Mouse (Mus musculus) MEL (cell line): ENCODE measurements at regions not wholly inside any gene's neighbourhood (a gene's known extent, or its start where the extent isn't known, plus 50 kb on each side); places are given as distances from the start of the nearest gene placed in this dataset.

Source experiments
- DNase-seq: peaks from one replicate; pipeline ENCODE4 v3.0.0; 2011; ENCODE audit warnings: low read depth, low spot score
- H3K27ac ChIP-seq: 2 replicates; pipeline ENCODE4 v1.5.1; 2012; ENCODE audit warnings: low read depth, mild to moderate bottlenecking, control low read depth, low read length, moderate library complexity; ENCODE audit not compliant: control insufficient read depth
- H3K27me3 ChIP-seq, 2 experiments: fragments of 150-350 bp in 1 of 2; sonication (generic) in 1 of 2; 2 replicates each; pipeline ENCODE4 v1.6.1; 2012; ENCODE audit warnings: low read length in 2 of 2, mild to moderate bottlenecking in 2 of 2, improper control_type of control experiment in 1 of 2, moderate library complexity in 1 of 2; ENCODE audit not compliant: insufficient read depth in 2 of 2, control insufficient read depth in 1 of 2
- H3K36me3 ChIP-seq, 2 experiments: 2 replicates each; pipeline ENCODE4 v1.6.1; 2012 to 2014; ENCODE audit warnings: low read length in 2 of 2, improper control_type of control experiment in 1 of 2, inconsistent platforms in 1 of 2, mild to moderate bottlenecking in 1 of 2; ENCODE audit not compliant: insufficient read depth in 2 of 2, control insufficient read depth in 1 of 2
- H3K4me1 ChIP-seq, 2 experiments: fragments of 150-350 bp in 1 of 2; sonication (generic) in 1 of 2; 2 replicates each; pipeline ENCODE4 v1.6.1; 2012; ENCODE audit warnings: low read length in 2 of 2, improper control_type of control experiment in 1 of 2, mild to moderate bottlenecking in 1 of 2; ENCODE audit not compliant: insufficient read depth in 2 of 2, control insufficient read depth in 1 of 2
- H3K4me3 ChIP-seq, 2 experiments: fragments of 150-350 bp in 1 of 2; sonication (generic) in 1 of 2; 2 replicates each; pipeline ENCODE4 v1.5.1; 2012; ENCODE audit warnings: low read depth in 2 of 2, low read length in 2 of 2, mild to moderate bottlenecking in 2 of 2, moderate library complexity in 2 of 2, control low read depth in 1 of 2, improper control_type of control experiment in 1 of 2; ENCODE audit not compliant: control insufficient read depth in 1 of 2, insufficient read depth in 1 of 2
- H3K79me2 ChIP-seq: 2 replicates; pipeline ENCODE4 v1.6.1; 2012; ENCODE audit warnings: mild to moderate bottlenecking, low read length, moderate library complexity; ENCODE audit not compliant: control insufficient read depth, poor library complexity, insufficient read depth
- H3K9ac ChIP-seq: 2 replicates; pipeline ENCODE4 v1.6.1; 2012; ENCODE audit warnings: low read depth, mild to moderate bottlenecking, control low read depth, low read length, moderate library complexity; ENCODE audit not compliant: control insufficient read depth, poor library complexity, severe bottlenecking
- H3K9me3 ChIP-seq: fragments of 150-350 bp; sonication (generic); replicated peaks from 2 replicates; pipeline ENCODE4 v1.6.1; 2012; ENCODE audit warnings: mild to moderate bottlenecking, low read length, improper control_type of control experiment, moderate library complexity; ENCODE audit not compliant: insufficient read depth
- CHD1 ChIP-seq: IDR thresholded peaks from 2 replicates; pipeline ENCODE4 v1.6.1; 2012; ENCODE audit warnings: low read depth, mild to moderate bottlenecking, inconsistent platforms, low read length, improper control_type of control experiment
- CHD2 ChIP-seq: IDR thresholded peaks from 2 replicates; pipeline ENCODE4 v1.6.1; 2011; ENCODE audit warnings: low read length, improper control_type of control experiment
- CTCF ChIP-seq, 3 experiments: IDR thresholded peaks in 2 of 3; conservative IDR thresholded peaks in 1 of 3; 2 replicates each; pipeline ENCODE4 v1.5.1; 2011 to 2012; ENCODE audit warnings: low read length in 3 of 3, low read depth in 2 of 3, mild to moderate bottlenecking in 2 of 3, improper control_type of control experiment in 1 of 3, inconsistent platforms in 1 of 3, mixed read lengths in 1 of 3, moderate library complexity in 1 of 3; ENCODE audit not compliant: control insufficient read depth in 1 of 3, insufficient read depth in 1 of 3, poor library complexity in 1 of 3, severe bottlenecking in 1 of 3
- EP300 ChIP-seq, 2 experiments: IDR thresholded peaks; 2 replicates each; pipeline ENCODE4 v1.6.1; 2011; ENCODE audit warnings: improper control_type of control experiment in 2 of 2, low read length in 2 of 2, low read depth in 1 of 2, mild to moderate bottlenecking in 1 of 2
- GABPA ChIP-seq: IDR thresholded peaks from 2 replicates; pipeline ENCODE4 v1.6.1; 2012; ENCODE audit warnings: low read depth, mild to moderate bottlenecking, inconsistent platforms, low read length, improper control_type of control experiment, moderate library complexity
- GATA1 ChIP-seq: IDR thresholded peaks from 2 replicates; pipeline ENCODE4 v1.6.1; 2011; ENCODE audit warnings: low read depth, low read length, improper control_type of control experiment
- JUND ChIP-seq: IDR thresholded peaks from 2 replicates; pipeline ENCODE4 v1.6.1; 2011; ENCODE audit warnings: low read depth, mild to moderate bottlenecking, improper control_type of control experiment, low read length
- KAT2A ChIP-seq: conservative IDR thresholded peaks from 2 replicates; pipeline ENCODE4 v1.6.1; 2012; ENCODE audit warnings: low read depth, low read length, improper control_type of control experiment, inconsistent platforms
- MAFK ChIP-seq: IDR thresholded peaks from 2 replicates; pipeline ENCODE4 v1.6.1; 2011; ENCODE audit warnings: low read depth, mild to moderate bottlenecking, low read length, improper control_type of control experiment, borderline replicate concordance
- MAX ChIP-seq: IDR thresholded peaks from 2 replicates; pipeline ENCODE4 v1.6.1; 2011; ENCODE audit warnings: low read length, improper control_type of control experiment
- MEF2A ChIP-seq: IDR thresholded peaks from 2 replicates; pipeline ENCODE4 v1.6.1; 2014; ENCODE audit warnings: low read depth, mild to moderate bottlenecking, inconsistent platforms, low read length, improper control_type of control experiment; ENCODE audit not compliant: poor library complexity, insufficient replicate concordance, severe bottlenecking; ENCODE audit errors: extremely low read depth
- MXI1 ChIP-seq: IDR thresholded peaks from 2 replicates; pipeline ENCODE4 v1.6.1; 2011; ENCODE audit warnings: mild to moderate bottlenecking, low read depth, low read length, improper control_type of control experiment
- MYB ChIP-seq: IDR thresholded peaks from 2 replicates; pipeline ENCODE4 v1.6.1; 2011; ENCODE audit warnings: mild to moderate bottlenecking, low read depth, low read length, improper control_type of control experiment
- NELFE ChIP-seq: IDR thresholded peaks from 2 replicates; pipeline ENCODE4 v1.6.1; 2011; ENCODE audit warnings: low read depth, low read length, improper control_type of control experiment
- NRF1 ChIP-seq: IDR thresholded peaks from 2 replicates; pipeline ENCODE4 v1.6.1; 2014; ENCODE audit warnings: low read depth, mild to moderate bottlenecking, inconsistent platforms, low read length, improper control_type of control experiment, moderate library complexity; ENCODE audit not compliant: poor library complexity, insufficient read depth, severe bottlenecking
- POLR2A ChIP-seq, 2 experiments: IDR thresholded peaks; 2 replicates each; pipeline ENCODE4 v1.6.1; 2011 to 2012; ENCODE audit warnings: low read length in 2 of 2, mild to moderate bottlenecking in 2 of 2, control low read depth in 1 of 2, improper control_type of control experiment in 1 of 2, low read depth in 1 of 2, moderate library complexity in 1 of 2; ENCODE audit not compliant: control insufficient read depth in 1 of 2, insufficient read depth in 1 of 2, poor library complexity in 1 of 2
- POLR2AphosphoS2 ChIP-seq: IDR thresholded peaks from 2 replicates; pipeline ENCODE4 v1.6.1; 2011; ENCODE audit warnings: low read length, improper control_type of control experiment
- SIN3A ChIP-seq: IDR thresholded peaks from 2 replicates; pipeline ENCODE4 v1.6.1; 2012; ENCODE audit warnings: low read length, improper control_type of control experiment, inconsistent platforms
- SMC3 ChIP-seq: IDR thresholded peaks from 2 replicates; pipeline ENCODE4 v1.6.1; 2011; ENCODE audit warnings: low read depth, low read length, improper control_type of control experiment
- TCF12 ChIP-seq: IDR thresholded peaks from 2 replicates; pipeline ENCODE4 v1.6.1; 2014; ENCODE audit warnings: low read depth, mild to moderate bottlenecking, inconsistent platforms, low read length, improper control_type of control experiment, moderate library complexity
- USF2 ChIP-seq, 2 experiments: IDR thresholded peaks; 2 replicates each; pipeline ENCODE4 v1.6.1; 2011 to 2012; ENCODE audit warnings: improper control_type of control experiment in 2 of 2, low read length in 2 of 2, borderline replicate concordance in 1 of 2, inconsistent platforms in 1 of 2, low read depth in 1 of 2, mild to moderate bottlenecking in 1 of 2; ENCODE audit not compliant: insufficient read depth in 1 of 2
- ZC3H11A ChIP-seq: IDR thresholded peaks from 2 replicates; pipeline ENCODE4 v1.6.1; 2012; ENCODE audit warnings: low read depth, mild to moderate bottlenecking, inconsistent platforms, low read length, improper control_type of control experiment
- ZKSCAN1 ChIP-seq: IDR thresholded peaks from 2 replicates; pipeline ENCODE4 v1.6.1; 2012; ENCODE audit warnings: low read depth, mild to moderate bottlenecking, inconsistent platforms, low read length, improper control_type of control experiment, moderate library complexity
- ZMIZ1 ChIP-seq: IDR thresholded peaks from 2 replicates; pipeline ENCODE4 v1.6.1; 2012; ENCODE audit warnings: low read depth, mild to moderate bottlenecking, inconsistent platforms, low read length, improper control_type of control experiment, moderate library complexity
- ZNF384 ChIP-seq: IDR thresholded peaks from 2 replicates; pipeline ENCODE4 v1.6.1; 2012; ENCODE audit warnings: low read depth, mild to moderate bottlenecking, inconsistent platforms, low read length, improper control_type of control experiment

DNA sequence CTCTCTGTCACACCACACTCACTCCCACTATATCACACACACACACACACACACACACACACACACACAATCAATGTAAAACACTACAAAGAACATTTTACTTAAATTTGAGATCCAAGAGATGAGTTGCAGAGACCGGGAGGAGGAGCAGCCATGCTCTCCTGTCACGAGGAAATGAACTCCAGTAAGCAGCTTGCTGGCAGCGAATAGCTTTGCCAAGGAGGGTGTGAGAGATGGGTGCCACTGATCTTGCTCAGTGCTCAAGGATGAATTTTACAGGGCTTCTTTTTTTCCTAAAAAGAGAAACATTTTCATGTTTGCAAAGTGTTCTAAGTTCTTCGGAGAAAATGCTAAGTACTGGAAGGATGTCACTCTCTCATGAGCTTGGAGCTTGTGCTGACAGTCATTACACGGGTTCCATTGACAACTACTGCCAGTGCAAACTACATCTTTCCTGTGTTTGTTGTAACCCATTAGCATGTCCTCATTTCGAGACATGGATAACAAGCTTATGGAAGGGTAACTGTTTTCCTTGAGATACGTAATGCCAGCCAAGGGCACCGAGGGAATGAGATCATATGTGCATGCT, 151.0 kb upstream of the Gm9833 start:
- Histone ChIP-seq H3K9me3 (no peaks in the 10 kb centered on the region), H3K4me1 (no peaks in the 10 kb centered on the region), H3K27me3 (no peaks in the 10 kb centered on the region), H3K4me3 (no peak overlapping the region), H3K9ac (no peak overlapping the region), H3K79me2 (no peaks in the 10 kb centered on the region), H3K27ac (no peak overlapping the region), H3K36me3 (no peaks in the 10 kb centered on the region)
- DNase-seq: no peak
- no peak for TF ChIP-seq ZNF384
- TF ChIP-seq POLR2A (IDR thresholded peaks at IDR 0.05; ENCODE audit: control insufficient read depth in 1 of 2, insufficient read depth in 1 of 2, low read depth in 1 of 2, low read length in 2 of 2, poor library complexity in 1 of 2): no peak
- no peak for TF ChIP-seq MEF2A
- TF ChIP-seq NELFE: no peak
- no peak for TF ChIP-seq USF2 (IDR thresholded peaks at IDR 0.05; ENCODE audit: borderline replicate concordance in 1 of 2, insufficient read depth in 1 of 2, low read depth in 1 of 2, low read length in 2 of 2)
- no peak for TF ChIP-seq ZMIZ1
- no peak for TF ChIP-seq TCF12
- TF ChIP-seq SIN3A: no peak
- TF ChIP-seq MAFK: no peak
- TF ChIP-seq SMC3: no peak
- TF ChIP-seq ZKSCAN1: no peak
- TF ChIP-seq GATA1: no peak
- no peak for TF ChIP-seq MYB
- no peak for TF ChIP-seq GABPA
- no peak for TF ChIP-seq CHD2
- no peak for TF ChIP-seq POLR2AphosphoS2
- no peak for TF ChIP-seq MAX
- TF ChIP-seq CTCF (IDR thresholded peaks at IDR 0.05 in 2 of 3, conservative IDR thresholded peaks at IDR 0.05 in 1 of 3; ENCODE audit: control insufficient read depth in 1 of 3, insufficient read depth in 1 of 3, low read depth in 2 of 3, low read length in 3 of 3, poor library complexity in 1 of 3, severe bottlenecking in 1 of 3): no peak
- TF ChIP-seq NRF1: no peak

- no peak overlapping the region for H3K9ac ChIP-seq
- no peaks in the 10 kb centered on the region for H3K27me3 ChIP-seq
- no peaks in the 10 kb centered on the region for H3K79me2 ChIP-seq
- no peaks in the 10 kb centered on the region for H3K9me3 ChIP-seq
- no peak overlapping the region for H3K4me3 ChIP-seq
- no peak overlapping the region for H3K27ac ChIP-seq
- DNase-seq: no peak
- H3K36me3 ChIP-seq: no peaks in the 10 kb centered on the region
- H3K4me1 ChIP-seq: no peaks in the 10 kb centered on the region
- TF ChIP-seq TCF12: no peak
- TF ChIP-seq EP300 (IDR thresholded peaks at IDR 0.05; ENCODE audit: low read depth in 1 of 2, low read length in 2 of 2): no peak
- TF ChIP-seq MYB: no peak
- no peak for TF ChIP-seq ZC3H11A
- no peak for TF ChIP-seq POLR2AphosphoS2
- no peak for TF ChIP-seq JUND
- TF ChIP-seq SMC3: no peak
- TF ChIP-seq POLR2A (IDR thresholded peaks at IDR 0.05; ENCODE audit: control insufficient read depth in 1 of 2, insufficient read depth in 1 of 2, low read depth in 1 of 2, low read length in 2 of 2, poor library complexity in 1 of 2): no peak
- no peak for TF ChIP-seq KAT2A
- TF ChIP-seq ZNF384: no peak
- TF ChIP-seq ZMIZ1: no peak
- no peak for TF ChIP-seq USF2 (IDR thresholded peaks at IDR 0.05; ENCODE audit: borderline replicate concordance in 1 of 2, insufficient read depth in 1 of 2, low read depth in 1 of 2, low read length in 2 of 2)
- no peak for TF ChIP-seq MXI1
- TF ChIP-seq CTCF (IDR thresholded peaks at IDR 0.05 in 2 of 3, conservative IDR thresholded peaks at IDR 0.05 in 1 of 3; ENCODE audit: control insufficient read depth in 1 of 3, insufficient read depth in 1 of 3, low read depth in 2 of 3, low read length in 3 of 3, poor library complexity in 1 of 3, severe bottlenecking in 1 of 3): no peak
- no peak for TF ChIP-seq CHD1
These were observed 149.3 kb upstream of the Gm9833 start for GRCm38 (mm10) chr3:9938651-9939050.
